Mouse (Mus musculus) stomach, embryonic 14.5 days (tissue): ENCODE measurements around the gene Trak1. TPM values are rescaled to one million over a fixed set of nuclear protein-coding genes. Genes with fewer than 3 reads are reported as not detected.
A peak's percentile ranks its signal among the peaks of the same experiment; 100 is the strongest.

Experiments used
- ATAC-seq: fragments of 200-750 bp; cut with Nextera tagmentation; 2 replicates; pipeline ENCODE4 v1.8.0; 2017; ENCODE audit warnings: low read depth, moderate TSS enrichment; ENCODE audit not compliant: insufficient number of reproducible peaks, insufficient read depth, low FRiP score
- H3K27ac ChIP-seq: fragments of 300-500 bp; sonication (generic); 2 replicates; pipeline ENCODE4 v1.5.1; 2014; ENCODE audit warnings: mild to moderate bottlenecking, low read length, moderate library complexity, mixed read lengths
- H3K27me3 ChIP-seq: fragments of 300-500 bp; sonication (generic); 2 replicates; pipeline ENCODE4 v1.6.1; 2014; ENCODE audit warnings: low read length, control low read depth, mixed read lengths; ENCODE audit not compliant: control insufficient read depth, insufficient read depth
- H3K36me3 ChIP-seq: fragments of 300-500 bp; sonication (generic); 2 replicates; pipeline ENCODE4 v1.6.1; 2014; ENCODE audit warnings: mild to moderate bottlenecking, control low read depth, low read length, moderate library complexity, mixed read lengths; ENCODE audit not compliant: control insufficient read depth, insufficient read depth
- H3K4me1 ChIP-seq: fragments of 300-500 bp; sonication (generic); 2 replicates; pipeline ENCODE4 v1.6.1; 2014; ENCODE audit warnings: low read length, control low read depth, mixed read lengths; ENCODE audit not compliant: control insufficient read depth, insufficient read depth
- H3K4me2 ChIP-seq: fragments of 300-500 bp; sonication (generic); replicated peaks from 2 replicates; pipeline ENCODE4 v1.6.1; 2014; ENCODE audit warnings: low read depth, low read length, control low read depth
- H3K4me3 ChIP-seq: fragments of 300-500 bp; sonication (generic); 2 replicates; pipeline ENCODE4 v1.5.1; 2014; ENCODE audit warnings: low read depth, low read length, control low read depth
- H3K9ac ChIP-seq: fragments of 300-500 bp; sonication (generic); replicated peaks from 2 replicates; pipeline ENCODE4 v1.6.1; 2014; ENCODE audit warnings: low read depth, mild to moderate bottlenecking, control low read depth, low read length, moderate library complexity, mixed read lengths
- H3K9me3 ChIP-seq: fragments of 300-500 bp; sonication (generic); 2 replicates; pipeline ENCODE4 v1.6.1; 2016; ENCODE audit warnings: low read depth, low read length, control low read depth; ENCODE audit not compliant: control insufficient read depth
- WGBS: fragments of 180-500 bp; shearing (Covaris S2); extraction: QIAGEN DNeasy Blood & Tissue Kit; methylation state at CpG from one replicate; pipeline ENCODE4 v1.1.7; 2014; 5-methylcytosine and 5-hydroxymethylcytosine counted together
- polyA plus RNA-seq: library from polyadenylated mRNA; unstranded; fragments of >200 nt; fragmentation: Nextera tagmentation; extraction: Ambion mirVana; gene quantifications from 2 replicates; pipeline ENCODE4 v1.2.1, GENCODE M21; 2014

Gene Trak1
- polyA plus RNA-seq, 1 experiment from 2014 or later = 18.3 TPM

DNA sequence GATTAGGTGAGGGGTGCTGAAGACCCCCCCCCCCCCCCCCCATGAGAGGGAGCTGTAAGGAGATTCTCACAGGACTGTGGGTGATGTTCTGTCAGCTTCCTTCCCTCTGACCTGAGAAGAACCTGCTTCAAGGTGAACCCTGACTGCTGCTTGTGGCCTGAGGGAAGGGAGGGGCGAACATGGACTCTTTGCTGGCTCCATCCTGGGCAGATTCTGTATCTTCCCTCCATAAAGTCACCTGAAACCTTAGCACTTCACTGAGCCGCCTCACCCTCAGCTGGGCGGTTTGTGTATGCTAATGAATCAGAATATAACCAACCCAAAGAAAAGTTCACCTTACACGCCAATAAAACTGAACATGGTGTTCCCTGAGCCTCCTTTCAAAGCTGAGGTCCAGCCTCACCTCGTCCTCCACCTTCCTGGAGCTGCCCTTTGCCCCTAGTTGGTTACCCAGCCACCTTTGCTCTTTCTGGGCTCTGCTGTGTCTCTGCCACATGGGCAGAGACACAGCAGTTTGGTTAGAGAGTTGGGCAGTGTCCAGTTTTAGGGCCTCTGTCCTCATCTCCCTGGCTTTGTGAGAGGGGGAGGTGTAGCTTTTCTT lies 45.3 kb downstream of the Trak1 start:
- no peaks in the 10 kb centered on the region for H3K9me3 ChIP-seq
- no peak for ATAC-seq
- H3K9ac ChIP-seq = no peak overlapping the region
- H3K36me3 ChIP-seq = no peaks in the 10 kb centered on the region
- 0 out of 2 replicates have a peak overlapping the region, but pooled peaks have one; percentile 6 for H3K27ac ChIP-seq
- H3K4me1 ChIP-seq = peaks cover 14% of the 10 kb centered on the region
- WGBS = 84% methylated on average over 5 of the region's 5 CpGs
- no peak overlapping the region for H3K4me2 ChIP-seq
- no peaks in the 10 kb centered on the region for H3K27me3 ChIP-seq
- no peak overlapping the region for H3K4me3 ChIP-seq

GRCm38 (mm10) chr9:121343122-121343876 lies 46.0 kb downstream of the Trak1 start:
- no peak overlapping the region for H3K4me3 ChIP-seq
- ATAC-seq = no peak
- 0 out of 2 replicates have a peak overlapping the region, but pooled peaks have one; percentile 6 for H3K27ac ChIP-seq
- H3K9ac ChIP-seq = no peak overlapping the region
- 80% methylated on average over 14 of the region's 14 CpGs for WGBS
- no peak overlapping the region for H3K4me2 ChIP-seq
- H3K27me3 ChIP-seq = no peaks in the 10 kb centered on the region
- peaks cover 17% of the 10 kb centered on the region for H3K4me1 ChIP-seq
- H3K9me3 ChIP-seq = no peaks in the 10 kb centered on the region
- no peaks in the 10 kb centered on the region for H3K36me3 ChIP-seq

DNA sequence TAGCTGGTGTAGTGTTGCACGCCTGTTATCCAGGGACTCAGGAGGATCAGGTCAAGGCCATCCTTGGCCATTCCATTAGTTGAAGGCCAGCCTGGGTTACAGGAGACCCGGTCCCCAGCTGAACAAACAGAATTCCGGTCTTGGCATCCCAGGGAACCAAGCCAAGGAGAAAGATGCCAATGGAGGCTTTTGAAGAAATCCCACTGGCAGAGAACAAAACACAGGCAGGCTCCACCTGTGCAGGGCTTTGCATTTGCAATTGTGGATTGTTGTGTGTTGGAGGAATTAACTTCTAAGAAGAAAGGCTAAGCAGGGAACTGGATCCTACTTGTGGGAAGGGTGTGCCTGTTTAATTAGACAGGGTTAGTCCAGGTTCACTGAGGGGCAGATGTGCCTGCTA lies 47.0 kb downstream of the Trak1 start:
- Histone ChIP-seq H3K36me3 (no peaks in the 10 kb centered on the region), H3K9ac (no peak overlapping the region), H3K4me3 (no peak overlapping the region), H3K27me3 (no peaks in the 10 kb centered on the region), H3K27ac (no peak overlapping the region), H3K9me3 (no peaks in the 10 kb centered on the region), H3K4me2 (no peak overlapping the region), H3K4me1 (peaks cover 22% of the 10 kb centered on the region)
- ATAC-seq = no peak
- WGBS = 55% methylated on average over 3 of the region's 3 CpGs

- 95% methylated on average over 15 of the region's 15 CpGs for WGBS
- H3K4me3 ChIP-seq = no peak overlapping the region
- no peak for ATAC-seq
These were observed 48.3 kb downstream of the Trak1 start for GRCm38 (mm10) chr9:121345427-121346130.

GRCm38 (mm10) chr9:121346635-121347034 lies 49.3 kb downstream of the Trak1 start:
- no peak overlapping the region for H3K9ac ChIP-seq
- 57% methylated on average over 5 of the region's 5 CpGs for WGBS
- peaks cover 35% of the 10 kb centered on the region for H3K4me1 ChIP-seq
- no peaks in the 10 kb centered on the region for H3K36me3 ChIP-seq
- H3K27me3 ChIP-seq = no peaks in the 10 kb centered on the region
- no peaks in the 10 kb centered on the region for H3K9me3 ChIP-seq
- no peak overlapping the region for H3K27ac ChIP-seq
- no peak for ATAC-seq
- no peak overlapping the region for H3K4me3 ChIP-seq
- no peak overlapping the region for H3K4me2 ChIP-seq

More at GRCm38 (mm10) chr9:121345427-121346130, 48.3 kb downstream of the Trak1 start:
- H3K27me3 ChIP-seq = no peaks in the 10 kb centered on the region
- no peak overlapping the region for H3K4me2 ChIP-seq
- H3K36me3 ChIP-seq = no peaks in the 10 kb centered on the region
- no peak overlapping the region for H3K9ac ChIP-seq
- peaks cover 25% of the 10 kb centered on the region for H3K4me1 ChIP-seq
- no peak overlapping the region for H3K27ac ChIP-seq
- no peaks in the 10 kb centered on the region for H3K9me3 ChIP-seq

DNA sequence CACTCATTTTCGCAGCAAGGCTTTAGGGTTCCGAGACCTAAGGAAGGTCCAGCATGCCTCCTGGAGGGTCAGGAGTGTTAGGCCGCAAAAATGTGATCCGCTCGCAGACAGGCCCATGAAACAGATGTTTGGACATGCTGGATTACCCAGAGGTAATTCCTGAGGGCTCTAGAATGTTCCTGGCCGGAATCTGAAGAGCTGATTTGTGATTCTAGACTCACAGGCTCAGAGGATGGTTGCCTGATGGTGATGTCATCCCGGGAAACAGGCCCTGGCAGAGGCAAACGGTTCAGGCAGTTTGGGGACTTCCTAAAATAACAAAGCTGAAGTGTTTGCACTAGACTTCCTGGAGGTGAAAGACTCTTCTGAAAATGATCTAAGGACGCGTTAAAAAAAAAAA lies 50.7 kb downstream of the Trak1 start:
- H3K27me3 ChIP-seq = no peaks in the 10 kb centered on the region
- peak overlapping the region; percentile 83 for H3K27ac ChIP-seq
- H3K9me3 ChIP-seq = no peaks in the 10 kb centered on the region
- H3K9ac ChIP-seq = no peak overlapping the region
- 0 out of 2 replicates have a peak overlapping the region, but pooled peaks have one; percentile 16 for H3K4me2 ChIP-seq
- H3K4me3 ChIP-seq = no peak overlapping the region
- no peaks in the 10 kb centered on the region for H3K36me3 ChIP-seq
- no peak for ATAC-seq
- 35% methylated on average over 10 of the region's 10 CpGs for WGBS
- H3K4me1 ChIP-seq = peaks cover 41% of the 10 kb centered on the region

DNA sequence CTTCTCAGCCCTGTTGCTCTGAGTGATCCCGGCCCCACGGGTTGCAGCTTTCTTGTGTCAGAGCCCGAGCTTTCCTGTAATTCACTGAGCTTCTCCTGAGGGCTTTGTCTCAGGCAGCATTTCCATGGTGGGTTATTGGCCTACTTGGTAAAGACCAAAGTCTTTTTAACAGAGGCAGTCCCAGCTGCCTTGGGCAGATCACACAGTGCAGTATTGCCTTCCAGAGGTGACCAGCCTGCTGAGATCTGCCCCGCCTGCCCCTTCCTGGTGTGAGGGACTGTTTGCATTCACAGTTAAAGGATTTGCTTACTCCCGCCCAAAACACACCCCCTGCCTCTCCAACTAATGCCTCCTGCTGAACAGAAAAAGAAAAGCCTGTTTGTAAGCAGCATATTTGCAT lies 51.2 kb downstream of the Trak1 start:
- H3K36me3 ChIP-seq = no peaks in the 10 kb centered on the region
- H3K4me3 ChIP-seq = no peak overlapping the region
- WGBS = 9% methylated on average over 5 of the region's 5 CpGs
- H3K4me1 ChIP-seq = peaks cover 41% of the 10 kb centered on the region
- ATAC-seq = no peak
- H3K9ac ChIP-seq = no peak overlapping the region
- H3K4me2 ChIP-seq = 0 out of 2 replicates have a peak overlapping the region, but pooled peaks have one; percentile 16
- no peaks in the 10 kb centered on the region for H3K27me3 ChIP-seq
- H3K27ac ChIP-seq = peak overlapping the region; percentile 83
- H3K9me3 ChIP-seq = no peaks in the 10 kb centered on the region

DNA sequence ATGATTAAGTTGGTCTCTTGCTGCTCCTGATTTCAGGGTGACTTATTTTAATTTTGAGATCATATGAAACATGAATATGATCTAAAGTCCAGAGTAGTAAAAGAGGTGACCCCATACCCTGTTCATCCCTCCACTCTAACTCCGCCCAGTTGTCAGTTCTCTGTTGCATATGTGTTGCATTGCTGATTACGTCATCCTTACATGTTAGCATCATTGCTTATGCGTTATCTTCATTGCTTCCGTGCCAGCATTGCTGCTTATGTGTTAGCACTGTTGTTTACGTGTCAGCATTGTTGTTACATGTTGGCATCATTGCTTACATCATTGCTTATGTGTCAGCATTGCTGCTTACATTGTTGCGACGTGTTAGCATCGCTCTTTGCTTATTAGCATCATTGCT lies 51.8 kb downstream of the Trak1 start:
- WGBS = 90% methylated on average over 8 of the region's 8 CpGs
- no peaks in the 10 kb centered on the region for H3K36me3 ChIP-seq
- H3K27me3 ChIP-seq = no peaks in the 10 kb centered on the region
- H3K4me1 ChIP-seq = peaks cover 41% of the 10 kb centered on the region
- no peak overlapping the region; the same call in 1 of the 2 replicates for H3K27ac ChIP-seq
- H3K4me3 ChIP-seq = no peak overlapping the region
- no peak for ATAC-seq
- H3K9me3 ChIP-seq = no peaks in the 10 kb centered on the region
- no peak overlapping the region for H3K9ac ChIP-seq
- H3K4me2 ChIP-seq = no peak overlapping the region
